Mouse (Mus musculus) kidney, adult 9 months (tissue): ENCODE measurements around the gene Rrn3.
"Not testable (repeated sequence)": the region's sequence is repeated elsewhere in the genome, so short reads cannot be mapped to it uniquely, and the experiment has no call there.

ENCODE experiments used
- DNase-seq: peaks from one replicate; pipeline ENCODE4 v3.0.0; 2022

The Rrn3 gene

DNA sequence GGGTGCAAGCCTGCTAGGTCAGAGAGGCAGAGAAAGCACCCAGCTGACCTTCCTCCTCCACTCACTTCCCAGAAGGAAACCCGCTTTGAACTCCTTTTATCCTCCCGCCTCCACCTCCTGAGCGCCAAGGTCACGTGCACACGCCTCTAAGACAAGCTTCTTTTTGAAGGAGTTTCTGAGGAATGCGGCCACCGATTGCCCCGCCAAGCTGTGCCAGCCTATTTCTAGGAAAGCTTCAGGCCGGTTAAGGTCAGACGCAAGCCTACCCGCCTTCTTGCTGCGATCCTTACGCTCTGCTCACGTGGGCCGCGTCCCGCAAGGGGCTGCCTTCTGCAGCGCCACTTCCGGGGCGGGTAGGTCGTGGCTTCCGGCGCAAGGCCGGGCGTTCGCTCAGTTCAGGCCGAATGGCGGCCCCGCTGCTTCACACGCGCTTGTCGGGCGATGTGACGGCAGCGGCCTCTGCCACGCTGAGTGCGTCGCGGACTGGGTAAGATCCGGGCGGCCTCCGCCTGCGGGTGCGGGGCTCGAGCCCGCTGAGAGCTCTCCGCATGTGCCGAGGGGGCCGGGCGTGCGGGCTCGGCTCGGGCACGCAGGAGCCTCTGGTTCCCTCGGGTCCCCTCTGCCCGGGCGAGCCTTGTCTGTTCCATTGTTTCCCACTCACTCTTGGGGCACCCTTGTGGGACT is at the start of gene Rrn3:
Gene Rrn3 (plus strand): TSS at position 356 of the 684 bp plus-strand sequence.
- peak; percentile 91 for DNase-seq

DNA sequence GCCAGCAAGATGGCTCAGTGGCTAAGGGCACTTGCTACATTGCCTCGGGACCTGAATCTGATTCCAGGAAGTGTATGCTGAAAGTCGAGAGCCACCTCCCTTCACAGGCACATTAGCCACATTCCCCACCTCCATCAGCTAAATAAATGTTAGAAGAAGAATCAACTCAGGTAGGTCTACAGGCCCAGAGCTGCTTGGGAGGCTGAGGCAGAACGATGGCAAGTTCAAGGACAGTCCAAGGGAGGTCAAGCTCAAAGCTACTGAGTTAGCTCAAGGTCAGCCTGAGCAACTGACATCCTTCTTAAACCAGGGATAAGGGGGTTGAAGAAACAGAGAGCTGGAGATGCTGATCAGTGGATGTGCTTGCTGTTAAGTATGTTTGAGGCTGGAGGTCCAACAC is 47.7 kb upstream of the Rrn3 start:
- DNase-seq: no peak

DNA sequence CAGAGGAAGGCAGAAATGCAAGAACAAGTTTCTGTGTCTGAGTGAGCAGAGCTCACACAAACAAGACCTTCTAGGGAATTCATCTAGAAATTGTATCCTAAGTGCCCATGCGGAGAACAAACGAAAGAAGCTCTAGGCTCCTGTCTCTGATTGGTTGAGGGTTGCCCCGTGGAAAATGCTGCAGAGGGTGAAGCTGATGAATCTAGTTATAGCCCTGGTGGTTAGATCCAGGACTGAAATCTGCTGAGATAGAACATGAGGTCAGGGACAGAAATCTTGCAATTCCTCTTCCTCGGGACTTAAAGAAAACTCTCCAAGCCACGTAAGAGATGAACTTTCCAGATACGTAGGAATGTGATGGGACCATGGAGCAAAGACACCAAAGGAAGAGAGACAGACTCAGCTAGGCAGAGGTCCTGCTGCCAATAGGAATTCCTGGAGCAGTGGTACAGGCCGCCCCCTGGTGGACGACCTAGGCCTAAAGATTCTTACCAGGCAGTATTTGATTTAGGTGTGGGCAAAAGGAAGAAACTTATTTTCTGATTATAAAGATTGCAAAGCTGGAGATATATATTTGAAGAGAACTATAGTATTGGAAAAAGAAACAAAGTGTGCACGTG is 46.9 kb upstream of the Rrn3 start:
- peak; percentile 82 for DNase-seq

DNA sequence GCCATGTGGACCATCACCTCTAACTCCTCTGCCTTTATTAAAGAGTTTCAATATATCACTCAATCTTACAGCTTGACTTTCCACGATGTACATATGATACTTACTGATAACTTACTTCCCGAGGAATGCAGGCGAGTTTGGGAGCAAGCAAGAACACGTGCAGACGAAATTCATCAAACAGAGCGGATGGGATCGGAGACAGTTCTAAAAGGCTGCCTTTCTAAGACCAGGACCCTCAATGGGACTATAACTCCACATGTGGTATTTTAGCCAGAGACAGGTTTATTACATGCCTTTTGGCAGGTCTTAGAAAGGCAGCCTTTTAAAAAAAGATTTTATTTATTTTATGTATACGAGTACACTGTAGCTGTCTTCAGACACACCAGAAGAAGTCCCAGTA is 44.5 kb upstream of the Rrn3 start:
- DNase-seq: no peak

DNA sequence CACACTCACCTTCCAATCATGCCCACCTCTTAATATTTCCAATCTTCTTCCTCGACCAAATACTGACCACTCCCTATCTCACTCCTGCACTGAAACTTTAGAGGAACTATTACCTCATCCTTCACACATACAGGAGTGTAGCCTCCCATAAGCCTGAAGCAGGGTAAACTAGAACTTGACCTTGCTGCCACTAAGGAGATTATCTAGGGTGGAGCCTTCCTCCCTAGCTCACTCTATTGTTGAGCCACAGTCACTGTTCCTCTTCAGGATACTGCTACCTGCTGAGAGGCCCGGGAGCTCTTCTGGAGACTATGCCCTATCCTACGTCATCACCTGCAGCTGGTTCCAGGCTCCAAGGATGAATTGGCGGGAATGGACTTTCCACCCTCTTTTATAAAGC is 41.5 kb upstream of the Rrn3 start:
- not testable (repeated sequence) for DNase-seq

DNA sequence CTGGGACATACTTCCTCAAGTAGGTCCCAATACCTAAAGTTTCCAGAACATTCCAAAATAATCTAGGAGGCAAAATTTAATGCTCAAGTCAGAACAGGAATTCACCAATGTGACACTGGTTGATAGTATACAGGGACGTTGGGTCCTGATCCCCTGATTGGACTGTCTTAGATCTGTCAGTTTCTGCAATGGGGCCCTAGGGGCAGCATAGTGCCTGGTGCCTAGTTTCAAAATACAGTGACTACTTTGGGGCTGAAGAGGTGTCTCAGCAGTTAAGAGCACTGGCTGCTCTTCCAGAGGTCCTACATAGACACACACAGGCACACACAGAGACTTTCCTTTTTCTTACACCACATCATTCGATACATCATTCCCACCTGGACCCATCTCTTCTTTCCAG is 39.7 kb upstream of the Rrn3 start:
- no peak for DNase-seq

DNA sequence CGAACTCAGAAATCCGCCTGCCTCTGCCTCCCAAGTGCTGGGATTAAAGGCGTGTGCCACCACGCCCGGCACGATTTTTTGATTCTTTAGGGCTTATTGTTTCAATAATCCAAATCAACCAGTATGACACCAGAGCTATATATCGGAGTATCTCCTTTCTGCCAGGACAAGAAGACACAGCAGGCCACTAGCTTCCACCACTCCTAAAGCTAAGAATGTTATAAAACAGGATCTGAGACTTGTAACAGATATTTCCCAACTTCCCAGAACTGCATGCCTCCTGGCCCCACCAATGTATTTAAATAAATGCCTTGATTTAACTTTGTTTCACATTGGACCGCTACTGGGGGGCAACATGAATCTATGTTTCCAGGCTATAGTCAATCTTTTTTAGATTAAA is 32.8 kb upstream of the Rrn3 start:
- no peak for DNase-seq

DNA sequence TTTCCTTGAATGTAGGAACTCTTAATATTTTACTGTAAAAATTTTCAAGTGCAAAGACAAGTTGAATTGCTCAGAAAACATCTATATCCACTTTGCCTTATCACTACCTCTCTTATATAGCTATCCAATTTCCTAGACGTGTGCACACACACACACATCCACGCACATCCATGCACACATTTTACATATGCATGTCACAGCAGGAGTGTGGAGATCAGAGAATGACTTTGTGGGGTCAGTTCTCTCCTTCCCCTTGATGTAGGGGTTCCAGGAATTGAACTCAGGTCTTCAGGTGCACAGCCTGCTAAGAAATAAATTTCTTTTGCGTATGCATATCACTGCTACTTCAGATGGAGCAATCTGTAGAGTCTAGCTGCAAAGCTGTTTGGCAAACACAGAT is 32.4 kb upstream of the Rrn3 start:
- no peak for DNase-seq

DNA sequence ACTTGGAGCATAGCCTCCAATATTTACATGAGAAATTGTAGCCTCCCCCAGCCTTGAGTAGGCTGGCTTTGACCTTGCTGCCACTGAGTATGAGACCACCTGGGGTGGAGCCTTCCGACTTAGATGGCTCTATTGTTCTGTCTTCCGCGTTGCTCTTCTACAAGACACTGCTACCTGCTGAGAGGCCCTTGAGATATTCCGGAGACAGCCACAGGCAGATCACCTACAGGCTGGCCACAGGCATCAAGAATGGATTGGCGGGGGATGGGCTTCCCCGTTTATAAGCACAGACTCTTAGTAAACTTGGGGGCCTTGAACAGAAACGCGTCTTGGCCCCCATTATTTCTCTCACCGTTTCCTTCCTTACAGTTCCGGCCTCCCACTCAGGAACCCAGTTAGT is 31.7 kb upstream of the Rrn3 start:
- DNase-seq: not testable (repeated sequence)

DNA sequence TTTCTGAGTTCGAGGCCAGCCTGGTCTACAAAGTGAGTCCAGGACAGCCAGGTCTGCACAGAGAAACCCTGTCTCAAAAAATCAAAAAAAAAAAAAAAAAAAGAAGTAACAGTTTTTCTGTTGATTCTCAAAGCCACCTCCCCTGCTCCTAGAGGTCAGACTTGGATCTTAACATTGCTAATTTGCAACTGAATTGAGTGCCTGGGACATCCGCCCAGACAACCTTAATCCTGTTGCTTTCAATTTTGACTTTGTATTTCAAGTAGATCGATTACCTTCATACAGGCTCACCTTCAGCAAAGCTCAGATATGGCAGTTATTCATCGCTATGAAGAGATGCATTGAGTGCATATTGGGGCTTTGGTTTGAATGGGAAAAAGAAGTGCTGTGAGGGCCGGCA is 31.2 kb upstream of the Rrn3 start:
- no peak for DNase-seq

DNA sequence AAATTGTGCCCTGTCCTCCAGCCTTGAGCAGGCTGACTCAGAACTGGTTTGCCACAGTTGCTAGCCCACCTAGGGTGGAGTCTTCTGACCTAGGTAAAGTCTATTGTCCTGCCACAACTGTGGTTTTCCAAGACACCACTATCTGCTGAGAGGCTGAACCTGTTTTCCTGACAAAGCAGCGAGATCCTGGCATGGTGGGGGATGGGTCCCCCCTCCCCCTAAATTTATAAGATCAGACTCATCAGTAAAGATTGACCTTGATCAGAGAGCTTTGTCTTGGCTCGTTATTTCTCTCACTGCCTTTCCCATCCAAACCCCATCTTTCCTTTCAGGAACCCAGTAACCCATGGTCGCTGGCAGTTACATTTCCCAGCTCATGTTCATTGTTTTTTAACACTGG is 30.5 kb upstream of the Rrn3 start:
- DNase-seq: no peak

DNA sequence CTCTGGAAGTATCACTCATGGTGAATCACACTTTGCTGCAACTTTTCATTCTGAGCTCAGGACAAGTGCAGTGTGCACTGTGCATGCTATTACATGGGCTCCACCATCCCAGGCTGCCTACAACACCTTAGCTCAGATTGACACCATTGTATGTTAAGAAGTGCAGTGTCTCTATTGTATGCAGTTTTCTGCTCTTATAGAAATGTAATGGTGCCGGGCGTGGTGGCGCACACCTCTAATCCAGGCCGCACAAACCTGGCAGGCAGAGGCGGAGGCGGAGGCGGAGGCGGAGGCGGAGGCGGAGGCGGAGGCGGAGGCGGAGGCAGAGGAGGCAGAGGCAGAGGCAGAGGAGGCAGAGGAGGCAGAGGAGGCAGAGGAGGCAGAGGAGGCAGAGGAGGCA is 29.9 kb upstream of the Rrn3 start:
- DNase-seq: no peak

DNA sequence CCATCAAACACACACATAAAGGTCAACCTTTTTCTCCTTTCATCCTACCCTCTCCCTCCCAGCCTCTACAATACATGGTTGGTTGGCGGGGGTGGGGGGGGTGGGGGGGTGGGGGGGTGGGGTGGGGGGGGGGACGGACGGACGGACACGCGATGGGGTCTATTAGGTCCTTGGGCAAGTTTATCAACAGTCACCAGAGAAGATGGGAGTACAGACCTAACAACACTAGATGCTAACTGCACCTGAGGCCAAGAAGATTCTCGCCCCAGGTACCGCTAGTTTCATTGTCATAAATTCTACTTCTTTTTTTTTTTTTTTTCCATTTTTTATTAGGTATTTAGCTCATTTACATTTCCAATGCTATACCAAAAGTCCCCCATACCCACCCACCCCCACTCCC is 26.5 kb upstream of the Rrn3 start:
- no peak for DNase-seq

DNA sequence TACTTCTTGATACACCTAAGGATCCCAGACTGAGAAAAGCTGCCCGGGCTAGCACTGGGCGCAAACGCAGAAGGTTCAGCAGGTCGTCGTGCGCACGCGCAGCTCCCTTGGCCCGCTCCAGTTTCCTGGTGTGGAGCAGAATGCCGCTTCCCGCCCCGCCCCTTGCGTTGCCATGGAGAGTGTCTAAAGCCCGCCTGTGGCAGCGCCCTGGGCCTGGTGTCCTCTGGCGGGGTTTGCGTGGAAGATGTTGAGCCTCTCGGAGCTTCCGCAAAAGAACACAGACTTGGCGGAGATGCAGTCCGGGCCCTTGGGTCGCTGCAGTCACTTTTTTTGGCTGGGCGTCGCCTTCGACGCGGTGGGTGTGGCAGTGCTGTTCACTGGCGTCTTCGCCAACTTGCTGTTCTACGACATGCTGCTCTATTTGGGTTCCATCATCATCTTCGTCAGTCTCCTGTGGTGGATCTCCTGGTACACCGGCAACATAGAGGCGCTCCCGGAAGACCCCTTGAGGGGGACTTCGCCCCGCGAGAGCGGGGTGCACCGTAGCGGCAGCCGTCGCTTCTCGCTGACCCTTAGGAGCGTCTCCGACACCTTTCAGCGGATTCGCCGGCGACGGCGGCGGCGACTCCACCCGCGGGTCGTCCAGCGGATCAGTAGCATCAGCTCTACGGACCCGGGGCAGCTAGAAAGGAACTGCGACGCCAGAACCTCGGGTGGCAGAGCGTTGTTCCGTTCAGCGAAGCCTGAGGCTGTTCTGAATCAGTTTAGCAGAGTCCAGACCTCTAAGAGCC is 25.9 kb upstream of the Rrn3 start:
- peak; percentile 96 for DNase-seq

DNA sequence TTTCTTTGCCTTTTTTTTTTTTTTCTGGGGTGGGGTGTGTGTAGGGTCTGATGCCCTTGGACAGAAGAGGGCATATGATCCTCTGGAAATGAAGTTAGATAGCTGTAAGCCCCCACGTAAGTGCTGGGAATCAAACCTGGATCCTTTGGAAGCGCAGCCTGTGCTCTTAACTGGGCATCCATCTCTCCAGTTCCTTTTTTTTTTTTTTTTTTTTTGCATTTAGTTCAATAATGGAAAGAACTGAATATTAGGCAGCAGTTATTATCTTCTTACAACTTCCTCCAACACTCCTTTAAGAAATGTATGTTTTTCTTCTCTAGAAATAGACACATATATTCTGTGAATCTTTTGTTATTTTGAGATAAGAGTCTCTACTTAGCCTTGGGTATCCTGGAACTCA is 22.7 kb upstream of the Rrn3 start:
- DNase-seq: no peak

DNA sequence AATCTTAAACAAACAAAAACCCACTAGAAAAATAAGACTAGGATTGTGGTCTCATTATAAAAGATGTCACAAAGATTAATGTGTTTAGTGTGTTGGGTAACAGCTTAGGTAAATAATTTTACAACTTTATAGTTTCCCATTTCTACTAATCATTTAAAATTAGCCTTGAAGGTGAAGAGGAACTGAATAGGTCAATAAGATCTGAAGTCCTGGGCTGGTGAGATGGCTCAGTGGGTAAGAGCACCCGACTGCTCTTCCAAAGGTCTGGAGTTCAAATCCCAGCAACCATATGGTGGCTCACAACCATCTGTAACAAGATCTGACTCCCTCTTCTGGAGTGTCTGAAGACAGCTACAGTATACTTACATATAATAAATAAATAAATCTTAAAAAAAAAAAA is 17.7 kb upstream of the Rrn3 start:
- DNase-seq: not testable (repeated sequence)

DNA sequence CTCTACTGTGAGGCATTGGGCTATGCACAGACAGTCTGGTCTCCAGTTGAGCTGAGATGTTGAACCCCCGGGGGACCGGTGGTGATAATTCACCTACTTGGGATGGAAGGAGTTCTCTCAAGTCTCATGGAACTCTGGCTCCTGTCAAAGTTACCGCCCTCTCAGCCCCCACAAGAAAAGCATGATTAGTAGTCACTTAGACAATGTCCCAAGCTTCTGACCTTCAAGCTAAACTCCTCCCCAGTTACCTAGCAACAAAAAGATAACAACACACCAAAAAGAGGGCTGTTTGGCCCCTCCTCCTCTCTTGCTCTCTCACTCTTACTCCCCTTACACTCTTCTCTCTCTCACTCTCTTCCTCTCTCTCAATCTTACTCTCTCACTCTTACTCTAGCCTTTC is 16.0 kb upstream of the Rrn3 start:
- no peak for DNase-seq

DNA sequence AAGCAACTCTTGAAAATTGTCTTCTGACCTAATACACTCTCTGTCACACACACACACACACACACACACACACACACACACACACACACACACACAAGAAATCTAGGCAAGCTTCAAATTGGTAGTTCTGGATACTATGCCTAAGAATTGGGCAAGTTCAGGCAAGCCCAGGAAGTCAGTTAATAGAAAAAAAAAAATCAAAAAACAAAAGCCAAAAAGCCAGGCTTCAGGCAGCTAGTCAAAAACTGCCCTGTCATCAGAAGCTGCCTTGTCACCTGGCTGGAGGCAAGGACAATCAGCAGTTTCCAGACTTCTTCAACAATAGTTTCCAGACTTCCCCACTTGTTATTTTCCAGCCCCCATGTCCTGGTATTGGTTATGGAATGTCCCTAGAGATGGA is 14.1 kb upstream of the Rrn3 start:
- DNase-seq: no peak

DNA sequence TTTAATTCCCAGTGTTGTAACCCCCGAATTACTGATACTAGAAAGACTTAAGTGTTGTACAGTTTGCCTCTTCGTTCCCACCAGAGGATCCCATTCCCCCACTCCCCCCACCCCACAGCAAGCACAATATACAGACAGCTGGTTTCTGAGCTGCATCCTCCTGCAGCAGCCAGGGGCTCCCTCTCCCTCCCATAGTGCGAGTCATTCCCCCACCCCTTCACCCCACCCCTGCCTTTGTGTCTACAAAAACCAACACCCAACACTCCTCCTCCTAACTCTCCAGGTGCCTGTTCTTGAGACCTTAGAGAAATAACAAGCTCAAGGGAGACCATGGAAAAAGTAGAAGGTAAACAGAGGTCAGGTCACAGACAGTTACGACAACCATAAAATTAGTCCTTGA is 8.9 kb upstream of the Rrn3 start:
- DNase-seq: not testable (repeated sequence)

DNA sequence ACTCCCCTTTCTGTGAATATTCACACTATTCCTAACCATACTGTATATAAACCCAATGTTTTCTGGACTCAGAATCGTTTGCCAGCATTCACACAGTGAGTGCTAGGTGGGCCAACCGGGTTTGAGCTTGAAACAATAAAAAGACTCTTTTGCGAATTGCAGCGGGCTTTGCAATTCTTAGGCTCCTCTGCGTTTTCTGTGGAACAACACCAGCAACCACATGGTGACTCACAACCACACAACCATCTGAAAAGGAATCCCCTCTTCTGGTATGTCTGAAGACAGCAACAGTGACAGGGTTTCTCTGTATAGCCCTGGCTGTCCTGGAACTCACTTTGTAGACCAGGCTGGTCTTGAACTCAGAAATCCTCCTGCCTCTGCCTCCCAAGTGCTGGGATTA is 8.5 kb upstream of the Rrn3 start:
- not testable (repeated sequence) for DNase-seq

DNA sequence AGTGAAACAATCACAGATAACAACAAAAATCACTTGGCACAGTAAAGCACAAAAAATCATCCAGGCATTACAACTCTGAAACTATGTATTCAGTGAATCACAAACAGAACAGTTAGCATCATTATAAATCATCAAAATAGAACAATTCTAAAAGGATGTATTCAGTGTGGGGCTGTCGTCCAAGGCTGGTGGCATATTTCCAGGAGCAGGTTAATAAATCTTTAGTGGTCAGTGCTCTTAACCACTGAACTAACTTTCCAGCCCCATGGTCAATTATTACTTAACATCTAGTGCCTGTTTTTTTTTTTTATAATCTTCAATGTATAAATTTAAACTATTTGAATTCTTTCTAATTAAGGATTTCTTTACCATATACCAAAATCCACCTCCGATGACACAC is 6.5 kb upstream of the Rrn3 start:
- DNase-seq: peak; percentile 83

DNA sequence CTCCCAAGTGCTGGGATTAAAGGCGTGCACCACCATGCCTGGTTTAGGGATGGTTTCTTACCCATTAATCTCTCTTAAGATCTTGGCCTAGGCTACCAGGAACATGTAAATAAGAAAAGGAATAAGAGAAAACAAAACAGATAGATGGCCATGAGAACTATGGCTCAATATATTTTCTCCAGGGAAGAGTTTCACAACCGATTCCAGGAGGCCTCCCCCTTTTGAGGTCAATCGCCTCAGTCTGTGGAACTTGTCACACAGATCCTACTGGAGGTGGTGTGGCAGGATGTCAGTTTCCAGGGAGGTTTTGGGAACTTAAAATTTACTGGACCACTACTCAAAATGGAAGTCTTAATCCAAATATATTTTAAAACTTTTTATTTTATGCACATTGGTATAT is 5.9 kb upstream of the Rrn3 start:
- not testable (repeated sequence) for DNase-seq

DNA sequence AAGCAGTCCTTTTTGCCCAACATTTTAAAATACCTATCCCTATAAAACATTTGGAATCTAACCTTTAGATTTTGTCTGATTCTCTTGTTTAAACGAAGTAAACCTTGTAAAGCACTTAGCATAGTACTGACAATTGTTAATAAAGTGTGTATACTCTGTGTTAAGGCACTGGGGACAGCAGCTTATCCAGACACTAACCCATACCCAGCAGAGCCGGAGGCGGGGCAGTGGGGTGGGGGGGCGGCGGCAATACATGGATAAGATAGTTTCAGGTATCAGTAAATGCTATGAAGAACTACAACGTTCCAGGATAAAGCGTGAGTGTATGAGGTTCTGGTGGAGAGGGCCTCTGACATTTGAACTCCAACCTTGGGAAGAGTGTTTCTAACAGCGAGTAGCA is 708 bp downstream of the Rrn3 start:
- DNase-seq: no peak

DNA sequence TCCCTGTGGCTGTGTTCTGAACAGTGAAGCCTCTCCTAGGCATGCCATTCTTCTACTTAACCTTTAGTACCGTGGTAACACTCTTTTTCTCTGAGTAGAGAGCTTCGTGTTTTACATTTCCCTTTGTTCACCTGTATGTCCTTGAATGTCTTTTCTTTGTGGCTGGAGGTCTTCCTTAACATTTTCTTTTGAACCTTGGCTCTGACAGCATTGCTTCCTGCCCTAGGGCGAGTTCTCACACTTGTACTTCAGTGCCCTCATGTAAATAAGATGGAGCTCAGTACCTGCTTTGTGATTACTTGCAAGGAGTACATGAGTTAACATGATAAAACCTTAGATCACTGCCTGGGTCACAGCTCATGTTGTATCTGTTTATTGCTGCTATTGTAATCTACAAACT is 5.4 kb downstream of the Rrn3 start:
- DNase-seq: no peak
